Mouse (Mus musculus): ENCODE results near the gene Pcsk6.

- TF ChIP-seq CTCF (IDR thresholded peaks at IDR 0.05; ENCODE audit: low read depth) (no peak), EP300 (optimal IDR thresholded peaks at IDR 0.05) (no peak)
Observed at GRCm38 (mm10) chr7:65929398-65929797, 67.9 kb downstream of the Pcsk6 start.
